Mouse (Mus musculus): Measurements from ENCODE around the gene Oas1c.
A peak's percentile ranks its signal among the peaks of the same experiment; 100 is the strongest.
"Not testable (repeated sequence)": the region's sequence is repeated elsewhere in the genome, so short reads cannot be mapped to it uniquely, and the experiment has no call there.

Gene Oas1c

DNA sequence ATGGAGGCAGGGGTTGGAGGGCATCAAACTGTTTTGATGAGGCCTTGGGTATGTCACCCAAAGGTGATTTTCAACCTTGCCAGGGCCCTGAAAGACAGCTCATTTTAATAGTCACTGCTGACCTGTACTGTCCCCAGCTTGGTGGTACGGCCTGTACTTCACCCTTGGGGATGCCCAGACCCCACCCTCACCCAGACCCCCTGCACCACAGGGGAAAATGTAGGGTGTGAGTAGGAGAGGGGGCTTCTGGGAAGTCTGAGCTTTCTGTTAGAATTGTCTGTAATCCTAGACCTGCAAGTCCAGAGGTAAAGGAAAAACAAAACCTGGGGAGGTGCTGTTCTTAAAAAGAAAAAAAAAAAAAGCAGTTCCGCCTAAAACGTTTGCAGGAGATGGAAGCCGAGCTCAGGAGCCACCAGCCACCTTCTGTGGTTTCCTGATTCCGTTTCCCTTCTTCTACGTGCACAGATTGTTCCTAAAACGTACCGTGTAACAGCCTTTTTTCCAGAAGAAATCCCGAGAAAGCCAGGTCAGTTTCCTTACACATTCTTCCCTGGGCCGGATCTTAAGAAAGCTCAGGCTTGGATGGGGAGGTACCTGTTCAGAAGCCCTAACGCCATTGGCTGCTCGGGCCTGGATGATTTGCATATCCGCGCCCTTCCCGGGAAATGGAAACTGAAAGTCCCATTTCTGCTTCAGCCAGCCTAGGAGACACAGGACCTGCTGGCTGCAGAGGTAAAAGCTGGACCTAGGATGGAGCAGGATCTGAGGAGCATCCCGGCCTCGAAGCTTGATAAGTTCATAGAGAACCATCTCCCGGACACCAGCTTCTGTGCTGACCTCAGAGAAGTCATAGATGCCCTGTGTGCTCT is at the start of gene Oas1c:
Gene Oas1c (minus strand): TSS at position 564 of the 869 bp plus-strand sequence.
- peak; percentile 91 to 93 for DNase-seq

- DNase-seq, result no peak
These were observed 48.8 kb upstream of the Oas1c start, which contains the start of gene Oas1h for GRCm38 (mm10) chr5:120861121-120861520. TSS of gene Oas1h (plus strand) at chr5:120861421.

- no peak for DNase-seq
These were observed 46.9 kb upstream of the Oas1c start for GRCm38 (mm10) chr5:120859241-120859640.

DNA sequence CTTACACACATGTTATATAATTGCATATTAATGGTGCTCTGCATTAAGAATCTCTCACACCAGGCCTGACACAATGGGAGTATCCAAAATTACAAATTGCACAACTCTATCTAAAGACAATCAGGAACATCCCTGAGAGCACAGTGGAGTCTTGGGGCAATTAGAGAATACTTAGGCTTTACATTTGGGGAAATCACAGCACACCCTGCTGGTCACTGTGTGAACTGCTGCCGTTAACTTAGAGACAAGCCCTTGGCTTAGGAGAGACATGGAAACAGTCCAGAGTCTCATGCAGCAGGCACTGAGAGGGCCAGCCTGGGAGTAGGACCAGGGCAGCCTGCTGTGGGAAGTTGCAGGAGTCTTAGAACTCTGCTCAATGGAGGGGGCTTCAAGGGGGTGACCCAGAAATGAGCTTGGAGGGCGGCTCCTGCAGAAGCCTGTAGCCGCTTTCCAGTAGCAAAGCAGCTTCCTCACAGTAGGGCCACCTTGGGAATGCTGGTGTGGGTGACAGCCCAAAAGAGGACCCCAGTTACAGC is 37.4 kb upstream of the Oas1c start:
- DNase-seq, result peak; percentile 15 to 60

- DNase-seq, result no peak
These were observed 34.8 kb upstream of the Oas1c start, which contains the start of gene Oas1f for GRCm38 (mm10) chr5:120847067-120847466. TSS of gene Oas1f (plus strand) at chr5:120847367.

DNA sequence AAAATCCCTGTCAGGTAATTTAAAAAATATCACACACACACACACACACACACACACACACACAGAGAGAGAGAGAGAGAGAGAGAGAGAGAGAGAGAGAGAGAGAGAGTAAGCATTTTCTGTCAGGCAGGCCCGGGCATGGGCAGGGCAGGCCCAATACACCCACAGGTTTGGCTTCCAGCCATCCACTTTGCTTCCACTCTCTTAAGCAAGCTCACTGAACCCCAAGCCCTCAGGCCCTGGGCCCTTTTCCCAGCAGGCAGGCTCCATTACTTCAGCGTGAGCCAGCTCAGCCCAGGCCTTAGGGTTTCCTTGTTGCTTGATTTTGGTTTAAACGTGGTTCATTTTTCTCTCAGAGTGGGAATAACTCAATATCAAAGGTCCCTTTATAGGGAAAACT is 32.4 kb upstream of the Oas1c start:
- peak; percentile 6 to 20 for DNase-seq

DNA sequence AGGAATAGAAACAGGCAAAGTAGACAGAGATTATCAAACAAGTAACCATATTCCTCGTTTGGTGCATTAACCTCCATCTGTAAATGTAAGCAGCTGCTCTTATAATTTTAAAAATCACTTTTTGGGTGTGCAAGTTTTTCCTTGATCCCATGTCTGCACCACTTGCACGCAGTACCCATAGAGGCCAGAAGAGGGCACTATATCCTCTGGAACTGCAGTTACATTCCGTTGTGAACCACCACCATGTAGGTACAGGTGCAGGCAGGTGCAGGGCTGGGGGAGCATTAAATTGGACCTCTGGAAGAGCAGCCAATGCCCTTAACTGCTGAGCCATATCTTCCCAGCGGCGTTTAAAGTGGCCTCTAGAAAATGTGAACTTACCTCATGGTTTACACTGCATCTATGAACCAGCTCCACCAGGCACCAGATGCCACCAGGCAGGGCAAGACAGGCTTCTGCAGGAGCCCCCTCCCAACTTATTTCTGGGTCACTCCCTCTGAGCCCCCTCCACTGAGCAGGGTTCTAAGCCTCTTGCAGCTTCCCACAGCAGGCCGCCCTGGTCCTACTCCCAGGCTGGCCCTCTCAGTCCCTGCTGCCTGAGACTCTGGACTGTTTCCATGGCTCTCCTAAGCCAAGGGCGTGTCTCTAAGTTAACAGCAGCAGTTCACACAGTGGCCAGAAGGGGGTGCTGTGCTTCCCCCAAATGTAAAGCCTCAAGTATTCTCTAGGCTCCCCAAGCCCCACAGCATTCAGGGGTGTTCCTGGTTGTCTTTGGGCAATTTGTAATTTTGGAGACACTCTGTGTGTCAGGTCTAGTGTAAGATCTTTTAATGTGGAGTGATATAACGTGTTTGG is 24.6 kb upstream of the Oas1c start:
- DNase-seq, result peak in 1 of 2 experiments; percentile 62

DNA sequence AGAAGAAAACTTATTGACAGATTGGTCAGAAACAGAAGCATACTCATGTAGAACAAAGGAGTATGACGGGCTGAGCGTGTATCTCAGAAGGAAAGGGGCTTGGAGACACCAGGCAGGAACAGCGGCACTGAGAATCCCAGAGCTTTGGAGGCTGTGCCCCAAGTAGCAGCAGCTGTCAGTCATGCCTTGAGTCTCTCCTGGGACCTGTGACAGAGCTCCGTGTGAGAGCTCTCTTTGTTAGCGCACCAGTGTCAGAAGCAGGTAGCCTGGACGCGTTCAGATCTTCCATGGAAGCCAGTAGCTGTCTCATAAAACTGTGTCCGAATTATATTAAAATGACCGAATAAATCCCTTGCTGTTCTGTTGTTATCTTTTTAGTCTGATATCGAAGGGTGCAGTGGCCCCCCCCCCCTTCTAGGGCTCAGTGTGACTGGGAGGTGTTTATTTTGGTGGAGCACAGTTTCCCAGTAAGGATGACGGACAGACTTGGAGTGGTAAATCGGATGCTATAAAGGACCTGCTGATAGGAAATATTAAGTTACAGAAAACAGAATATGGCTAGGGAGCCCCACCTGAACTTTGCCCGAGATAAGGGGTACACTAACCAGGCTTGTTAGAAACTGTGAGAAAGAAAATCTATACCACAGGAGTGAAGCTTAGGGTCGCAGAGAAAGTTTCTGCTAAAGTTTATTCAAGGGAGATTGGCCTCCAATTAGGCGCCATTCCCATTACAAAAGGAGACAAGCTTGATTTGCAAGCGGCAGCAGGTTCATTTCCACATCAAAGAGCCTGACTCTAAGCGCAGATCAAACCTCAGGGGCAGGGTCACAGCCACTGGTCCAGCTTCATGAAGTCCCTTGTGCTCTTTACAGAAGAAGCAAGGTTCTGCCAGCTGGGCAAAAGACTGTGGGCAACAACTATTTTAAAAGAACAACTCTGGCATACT is 21.3 kb upstream of the Oas1c start:
- DNase-seq, result no peak

GRCm38 (mm10) chr5:120831031-120831430 is 18.7 kb upstream of the Oas1c start:
- DNase-seq, result no peak

GRCm38 (mm10) chr5:120818999-120819398 is 6.7 kb upstream of the Oas1c start:
- no peak for DNase-seq

DNA sequence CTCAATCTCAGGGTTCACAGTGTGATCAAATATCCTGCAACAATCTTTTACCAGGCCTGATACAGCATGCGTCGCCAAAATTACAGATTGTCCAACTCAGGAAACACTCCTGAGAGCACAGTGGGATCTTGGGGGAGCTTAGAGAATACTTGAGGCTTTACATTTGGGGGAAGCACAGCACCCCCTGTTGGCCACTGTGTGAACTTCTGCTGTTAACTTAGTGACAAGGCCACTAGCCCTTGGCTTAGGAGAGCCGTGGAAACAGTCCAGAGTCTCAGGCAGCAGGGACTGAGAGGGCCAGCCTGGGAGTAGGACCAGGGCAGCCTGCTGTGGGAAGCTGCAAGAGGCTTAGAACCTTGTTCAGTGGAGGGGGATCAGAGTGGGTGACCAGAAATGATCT is 3.6 kb upstream of the Oas1c start:
- peak in 1 of 2 experiments; percentile 52 for DNase-seq

DNA sequence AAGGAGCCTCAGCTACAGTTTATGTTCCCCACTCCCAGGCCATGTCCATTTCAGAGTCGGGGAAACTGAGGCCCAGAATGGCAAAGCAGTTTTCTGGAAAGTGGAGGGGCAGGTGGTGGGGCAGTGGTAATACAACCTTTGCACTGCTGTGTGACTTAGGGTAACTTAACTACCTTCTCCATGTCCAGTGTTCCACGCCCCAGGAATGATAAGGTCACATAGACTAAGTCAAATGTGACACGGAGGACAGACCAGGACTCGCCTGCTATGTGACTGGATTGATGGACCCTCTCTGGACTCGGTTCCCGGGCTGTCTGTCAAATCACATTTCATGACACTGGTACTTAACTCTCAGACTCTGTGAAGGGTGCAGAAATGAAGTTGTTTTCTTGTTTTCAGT is 709 bp upstream of the Oas1c start:
- DNase-seq, result no peak

DNA sequence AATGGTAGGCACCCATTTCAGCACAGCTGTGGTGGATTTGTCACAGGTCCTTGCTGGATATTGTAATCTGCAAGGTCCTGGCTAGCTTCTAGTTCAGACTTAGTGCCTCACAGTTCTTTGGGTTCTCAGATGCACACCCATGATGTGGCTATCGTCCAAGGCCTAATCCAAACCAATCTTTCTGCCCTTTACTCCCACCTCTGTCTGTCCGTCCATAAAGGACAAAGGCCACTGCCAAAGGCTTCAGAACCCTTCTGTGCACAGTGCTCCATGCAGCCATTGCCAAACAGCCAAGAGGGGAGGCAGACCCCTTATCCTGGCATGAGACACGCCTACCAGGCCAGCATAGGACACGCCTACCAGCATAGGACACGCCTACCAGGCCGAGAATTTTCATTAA is 3.1 kb downstream of the Oas1c start:
- DNase-seq, result peak; percentile 27 to 46

GRCm38 (mm10) chr5:120806458-120806857 is 5.9 kb downstream of the Oas1c start:
- DNase-seq, result peak; percentile 47 to 77

GRCm38 (mm10) chr5:120803596-120803995 is 8.7 kb downstream of the Oas1c start:
- no peak for DNase-seq

DNA sequence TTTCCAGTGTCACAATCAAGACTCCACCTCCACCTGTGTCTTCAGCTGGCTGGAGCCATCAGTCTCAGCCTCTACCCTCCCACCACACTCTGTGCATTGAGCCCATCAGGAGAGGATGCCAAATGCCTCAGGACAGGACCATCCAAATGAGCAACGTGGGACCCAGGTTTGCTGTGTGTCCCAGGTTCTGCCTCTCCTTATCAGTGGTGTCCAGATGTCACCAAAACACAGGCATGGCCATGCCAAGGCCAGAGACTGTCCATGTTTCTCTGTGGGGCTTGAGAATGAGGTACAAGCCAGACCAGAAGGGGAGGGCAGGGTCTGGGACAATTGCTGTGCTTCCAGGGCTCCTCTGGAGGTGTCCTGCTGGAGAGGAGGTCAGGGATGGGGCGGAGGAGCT is 13.4 kb downstream of the Oas1c start:
- not testable (repeated sequence) for DNase-seq

DNA sequence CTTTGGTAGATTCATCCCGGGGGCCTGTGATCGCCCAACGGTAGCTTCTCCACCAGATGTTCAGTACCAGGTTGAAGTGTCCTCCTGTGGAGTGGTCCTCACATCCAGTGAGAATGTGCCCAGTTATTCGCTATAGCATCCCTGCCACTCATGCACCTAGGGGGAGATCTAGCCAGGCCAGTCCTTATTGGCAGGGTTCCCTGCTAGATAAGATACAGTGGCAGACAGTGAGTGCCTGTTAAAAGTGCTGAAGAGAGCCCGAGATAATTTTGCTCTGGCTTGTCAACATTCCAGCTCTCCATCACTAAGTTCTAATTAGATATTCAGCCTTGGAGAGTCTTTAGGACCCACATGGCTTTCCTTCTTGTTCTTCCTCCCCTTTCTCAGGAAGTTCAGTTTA is 14.2 kb downstream of the Oas1c start:
- DNase-seq, result not testable (repeated sequence)

DNA sequence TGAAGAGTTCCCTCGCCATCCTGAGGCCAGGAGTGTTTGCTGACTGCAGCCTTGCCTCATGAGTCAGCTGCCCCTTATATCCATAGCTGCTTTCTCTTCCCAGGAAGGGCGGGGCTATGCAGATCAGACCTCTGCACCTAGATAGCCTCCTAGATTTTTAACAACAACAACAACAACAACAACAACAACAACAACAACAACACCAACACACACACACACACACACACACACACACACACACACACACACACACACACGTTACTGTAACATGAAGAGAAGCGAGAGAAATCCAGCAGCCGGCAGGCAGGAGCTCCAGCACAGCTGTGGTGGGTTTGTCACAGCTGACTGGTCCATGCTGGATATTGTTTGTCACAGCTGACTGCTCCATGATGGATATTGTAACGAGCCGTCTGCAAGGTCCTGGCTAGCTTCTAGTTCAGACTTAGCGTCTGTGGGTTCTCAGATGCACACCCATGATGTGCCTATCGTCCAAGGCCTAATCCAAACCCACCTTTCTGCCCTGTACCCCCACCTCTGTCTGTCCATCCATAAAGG is 16.8 kb downstream of the Oas1c start, which contains the start of gene Oas1e:
Gene Oas1e (minus strand): TSS at position 51 of the 555 bp plus-strand sequence.
- DNase-seq, result not testable (repeated sequence)

GRCm38 (mm10) chr5:120793043-120793442 is 19.3 kb downstream of the Oas1c start:
- peak; percentile 26 to 72 for DNase-seq

- no peak for DNase-seq
These were observed 25.3 kb downstream of the Oas1c start for GRCm38 (mm10) chr5:120787042-120787441.

DNA sequence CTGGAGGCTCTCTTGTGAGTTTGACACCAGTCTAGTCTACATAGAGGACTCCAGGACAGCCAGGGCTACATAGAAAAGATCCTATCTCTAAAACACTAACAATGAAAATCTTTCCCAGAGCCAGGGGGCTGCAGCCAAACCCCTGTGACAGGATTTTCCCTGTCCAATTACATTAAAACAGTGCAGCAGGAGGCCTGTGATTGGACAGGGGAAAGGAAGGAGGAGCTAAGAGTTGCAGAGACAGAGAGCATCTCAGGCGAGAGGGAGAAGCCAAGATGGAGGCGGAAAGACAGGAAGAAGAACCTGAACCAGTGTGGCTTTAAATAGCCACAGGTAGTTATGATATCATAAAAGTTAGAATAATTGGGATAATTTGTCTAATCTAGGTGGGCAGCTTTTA is 29.9 kb downstream of the Oas1c start:
- no peak for DNase-seq

- DNase-seq, result no peak
These were observed 30.7 kb downstream of the Oas1c start for GRCm38 (mm10) chr5:120781646-120782045.
